Mouse (Mus musculus) heart, adult 2 months (tissue): ENCODE data around the gene Gkap1. TPM values are rescaled to one million over a fixed set of nuclear protein-coding genes. Genes with fewer than 3 reads are reported as not detected.

ENCODE experiments used
- DNase-seq, 2 experiments: peaks; one replicate each; pipeline ENCODE4 v3.0.0; 2021
- H3K27ac ChIP-seq: fragments of 200-600 bp; 2 replicates; pipeline ENCODE4 v1.8.1; 2022
- H3K27me3 ChIP-seq: fragments of 200-500 bp; 2 replicates; pipeline ENCODE4 v1.6.1; 2012; ENCODE audit warnings: mild to moderate bottlenecking, low read length, inconsistent platforms, mixed read lengths; ENCODE audit not compliant: control insufficient read depth, insufficient read depth
- H3K36me3 ChIP-seq: fragments of 200-500 bp; 2 replicates; pipeline ENCODE4 v1.6.1; 2012; ENCODE audit warnings: low read length, inconsistent platforms; ENCODE audit not compliant: control insufficient read depth, insufficient read depth
- H3K4me1 ChIP-seq: fragments of 200-500 bp; 2 replicates; pipeline ENCODE4 v1.6.1; 2011; ENCODE audit warnings: low read length; ENCODE audit not compliant: control insufficient read depth, insufficient read depth
- H3K4me3 ChIP-seq: fragments of 200-600 bp; 2 replicates; pipeline ENCODE4 v1.8.1; 2022
- H3K79me2 ChIP-seq: fragments of 200-500 bp; replicated peaks from 2 replicates; pipeline ENCODE4 v1.6.1; 2012; ENCODE audit warnings: mild to moderate bottlenecking, inconsistent platforms, low read length, moderate library complexity, mixed read lengths; ENCODE audit not compliant: control insufficient read depth, insufficient read depth
- H3K9ac ChIP-seq: fragments of 200-500 bp; 2 replicates; pipeline ENCODE4 v1.6.1; 2012; ENCODE audit warnings: low read depth, mild to moderate bottlenecking, control low read depth, inconsistent platforms, low read length, mixed read lengths
- CTCF ChIP-seq: fragments of 200-600 bp; IDR thresholded peaks from 2 replicates; pipeline ENCODE4 v1.8.1; 2022; ENCODE audit warnings: antibody characterized with exemption, mild to moderate bottlenecking, moderate library complexity
- EP300 ChIP-seq: fragments of 200-500 bp; IDR thresholded peaks from 2 replicates; pipeline ENCODE4 v1.6.1; 2011; ENCODE audit warnings: low read depth, low read length, control low read depth; ENCODE audit not compliant: insufficient read depth
- POLR2A ChIP-seq: fragments of 200-500 bp; IDR thresholded peaks from 2 replicates; pipeline ENCODE4 v1.6.1; 2011; ENCODE audit warnings: mild to moderate bottlenecking, low read depth, low read length, control low read depth; ENCODE audit not compliant: insufficient read depth
- WGBS: fragments of 180-500 bp; shearing (Covaris S2); methylation state at CpG from one replicate; pipeline ENCODE4 v1.1.7; 2018; 5-methylcytosine and 5-hydroxymethylcytosine counted together
- intact Hi-C: fragments of 180-260 bp; cut with DNase I; formaldehyde crosslinking; loops from one replicate; pipeline ENCODE4 v1.15.1; 2025
- polyA plus RNA-seq: library from polyadenylated mRNA; depleted of rRNA; stranded (reverse); fragments of >200 nt; gene quantifications from 2 replicates; pipeline ENCODE4 v1.2.3, GENCODE M21; 2012
- total RNA-seq, 2 experiments: library from RNA; stranded (reverse); gene quantifications; 2 replicates each; pipeline ENCODE4 v1.2.3; 2021

The Gkap1 gene
- total and polyA plus RNA-seq, 3 experiments = 4.7 to 28.3 (median 21.8) TPM

- H3K27me3 ChIP-seq = no peaks in the 10 kb centered on the region
- 89% methylated on average over 5 of the region's 5 CpGs for WGBS
- TF ChIP-seq CTCF (no peak), POLR2A (no peak)
Observed at GRCm38 (mm10) chr13:58307453-58307852, 32.0 kb upstream of the Gkap1 start.

GRCm38 (mm10) chr13:58305230-58305629, 29.7 kb upstream of the Gkap1 start:
- no peak for DNase-seq
- TF ChIP-seq POLR2A (no peak), CTCF (no peak), EP300 (no peak)
- no peaks in the 10 kb centered on the region for H3K79me2 ChIP-seq
- intact Hi-C loops = no loop called here
- WGBS = 73% methylated on average over 2 of the region's 2 CpGs
- no peaks in the 10 kb centered on the region for H3K4me1 ChIP-seq
- H3K36me3 ChIP-seq = no peaks in the 10 kb centered on the region
- no peak overlapping the region for H3K4me3 ChIP-seq
- no peak overlapping the region for H3K9ac ChIP-seq
- no peak overlapping the region for H3K27ac ChIP-seq
- no peaks in the 10 kb centered on the region for H3K27me3 ChIP-seq

More at GRCm38 (mm10) chr13:58307453-58307852, 32.0 kb upstream of the Gkap1 start:
- no peaks in the 10 kb centered on the region for H3K79me2 ChIP-seq
- intact Hi-C loops = no loop called here
- DNase-seq = no peak
- no peak overlapping the region for H3K4me3 ChIP-seq
- H3K9ac ChIP-seq = no peak overlapping the region
- H3K4me1 ChIP-seq = no peaks in the 10 kb centered on the region
- no peaks in the 10 kb centered on the region for H3K36me3 ChIP-seq
- H3K27ac ChIP-seq = no peak overlapping the region

- no peak for TF ChIP-seq CTCF
- no peak for TF ChIP-seq POLR2A
- TF ChIP-seq EP300 = no peak
- no peak for DNase-seq
- 79% methylated on average over 9 of the region's 9 CpGs for WGBS
Observed at GRCm38 (mm10) chr13:58302421-58303145, 27.1 kb upstream of the Gkap1 start.

DNA sequence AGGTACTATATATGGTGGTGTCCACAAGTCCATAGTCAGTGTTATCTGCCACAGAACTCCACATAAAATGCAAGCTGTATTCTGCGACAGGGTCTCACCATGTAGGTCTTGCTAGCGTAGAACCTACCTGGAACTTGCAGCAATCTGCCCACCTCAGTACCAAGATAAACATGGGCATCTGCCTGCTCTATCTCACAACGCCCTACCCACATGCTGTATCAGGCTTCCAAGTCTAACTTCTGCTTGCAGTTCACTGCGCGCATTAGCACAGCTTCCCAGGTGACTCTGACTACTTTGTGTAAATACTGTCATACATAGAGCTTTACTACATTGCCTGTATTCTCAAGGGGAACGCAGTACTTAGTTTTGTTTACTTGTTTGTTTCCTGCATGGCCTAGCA, 26.5 kb upstream of the Gkap1 start:
- Histone ChIP-seq H3K79me2 (no peaks in the 10 kb centered on the region), H3K4me1 (no peaks in the 10 kb centered on the region), H3K27me3 (no peaks in the 10 kb centered on the region), H3K9ac (no peak overlapping the region), H3K36me3 (no peaks in the 10 kb centered on the region), H3K27ac (no peak overlapping the region), H3K4me3 (no peak overlapping the region)
- 91% methylated on average over 6 of the region's 6 CpGs for WGBS
- intact Hi-C loops = no loop called here
- DNase-seq = no peak
- TF ChIP-seq CTCF = no peak
- no peak for TF ChIP-seq EP300
- TF ChIP-seq POLR2A = no peak

More at GRCm38 (mm10) chr13:58302421-58303145, 27.1 kb upstream of the Gkap1 start:
- Histone ChIP-seq H3K27me3 (no peaks in the 10 kb centered on the region), H3K36me3 (no peaks in the 10 kb centered on the region), H3K27ac (no peak overlapping the region), H3K4me3 (no peak overlapping the region), H3K4me1 (no peaks in the 10 kb centered on the region), H3K9ac (no peak overlapping the region), H3K79me2 (no peaks in the 10 kb centered on the region)
- intact Hi-C loops = no loop called here

DNA sequence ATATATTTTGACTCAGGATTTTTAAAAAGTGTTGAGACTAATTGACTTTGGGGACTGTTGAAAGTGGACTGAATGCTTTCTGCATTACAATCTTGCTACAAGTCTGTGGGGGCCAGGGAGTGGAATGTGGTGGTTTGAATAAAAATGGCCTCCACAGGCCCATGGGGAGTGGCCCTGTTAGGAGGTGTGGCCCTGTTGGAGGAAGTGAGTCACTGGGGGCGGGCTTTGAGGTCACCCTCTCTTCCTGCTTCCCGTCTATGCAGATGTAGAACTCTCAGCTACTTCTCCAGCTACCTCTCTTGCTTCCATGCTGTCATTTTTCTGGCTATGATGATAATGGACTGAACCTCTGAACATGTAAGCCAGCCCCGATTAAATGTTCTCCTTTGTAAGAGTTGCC, 23.3 kb upstream of the Gkap1 start:
- H3K79me2 ChIP-seq = no peaks in the 10 kb centered on the region
- no peaks in the 10 kb centered on the region for H3K4me1 ChIP-seq
- H3K27ac ChIP-seq = no peak overlapping the region
- intact Hi-C loops = no loop called here
- no peak overlapping the region for H3K9ac ChIP-seq
- H3K4me3 ChIP-seq = no peak overlapping the region
- H3K36me3 ChIP-seq = no peaks in the 10 kb centered on the region
- TF ChIP-seq POLR2A (no peak), CTCF (no peak), EP300 (no peak)
- no peak for DNase-seq
- 80% methylated on average over 3 of the region's 3 CpGs for WGBS
- no peaks in the 10 kb centered on the region for H3K27me3 ChIP-seq

GRCm38 (mm10) chr13:58295582-58295981, 20.1 kb upstream of the Gkap1 start:
- H3K9ac ChIP-seq = no peak overlapping the region
- no peak for TF ChIP-seq POLR2A
- no peak for TF ChIP-seq CTCF
- TF ChIP-seq EP300 = no peak
- intact Hi-C loops = no loop called here
- H3K4me3 ChIP-seq = no peak overlapping the region
- no peak for DNase-seq
- no peaks in the 10 kb centered on the region for H3K4me1 ChIP-seq
- H3K27ac ChIP-seq = no peak overlapping the region
- no peaks in the 10 kb centered on the region for H3K27me3 ChIP-seq
- WGBS = 71% methylated on average over 3 of the region's 3 CpGs
- no peaks in the 10 kb centered on the region for H3K79me2 ChIP-seq
- H3K36me3 ChIP-seq = no peaks in the 10 kb centered on the region
